Mouse (Mus musculus) MN1 (cell line): Measurements from ENCODE around the gene Brd9.

ENCODE experiments used
- DNase-seq: peaks from one replicate; pipeline ENCODE4 v3.0.0-alpha.2; 2016; ENCODE audit warnings: low spot score

Brd9 gene

DNA sequence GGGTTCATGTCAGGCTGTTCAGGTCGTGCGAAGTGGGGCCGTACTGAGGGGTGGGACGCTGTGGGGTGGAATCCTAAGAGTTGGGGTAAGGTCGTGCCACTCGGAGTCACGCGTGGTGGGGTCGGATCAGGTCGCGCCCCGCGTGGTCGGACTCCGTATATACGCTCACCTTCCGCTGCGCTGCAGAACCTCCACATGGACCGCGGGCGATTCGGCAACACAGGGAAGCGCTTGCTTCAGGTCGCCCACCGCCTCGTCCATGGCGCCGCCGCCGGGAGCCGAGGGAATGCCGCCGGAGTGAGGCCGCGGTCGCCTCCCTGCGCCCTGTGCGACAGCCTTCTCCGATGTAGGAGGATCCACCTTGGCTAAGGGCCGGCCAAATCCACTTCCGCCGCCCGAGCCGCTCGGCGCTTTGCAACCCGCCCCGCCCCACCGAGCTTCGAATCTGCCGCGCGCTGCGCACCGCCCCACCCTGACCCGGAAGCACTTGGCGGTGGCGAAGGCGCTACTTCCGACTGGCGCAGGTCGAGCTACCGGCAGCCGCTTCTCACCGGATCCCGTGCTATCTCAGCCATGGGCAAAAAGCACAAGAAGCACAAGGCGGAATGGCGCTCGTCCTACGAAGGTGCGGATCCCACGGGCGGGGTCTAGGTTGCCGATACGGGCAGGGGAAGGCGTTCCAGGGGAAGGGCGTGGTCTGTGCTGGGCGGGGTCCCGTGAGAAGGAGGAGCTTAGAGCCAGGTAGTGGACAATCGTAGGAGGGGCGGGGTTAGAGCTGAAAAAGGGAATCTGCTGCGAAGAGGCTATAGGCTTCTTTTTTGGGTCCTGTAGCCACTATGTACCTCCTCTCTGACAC lies at the start of gene Brd9, which contains the start of gene Trip13:
Gene Brd9, plus strand, starts transcription at position 491 of the 856 bp plus-strand sequence.
Gene Trip13, minus strand, starts transcription at position 464 of the 856 bp plus-strand sequence.
- peak; percentile 91 for DNase-seq

DNA sequence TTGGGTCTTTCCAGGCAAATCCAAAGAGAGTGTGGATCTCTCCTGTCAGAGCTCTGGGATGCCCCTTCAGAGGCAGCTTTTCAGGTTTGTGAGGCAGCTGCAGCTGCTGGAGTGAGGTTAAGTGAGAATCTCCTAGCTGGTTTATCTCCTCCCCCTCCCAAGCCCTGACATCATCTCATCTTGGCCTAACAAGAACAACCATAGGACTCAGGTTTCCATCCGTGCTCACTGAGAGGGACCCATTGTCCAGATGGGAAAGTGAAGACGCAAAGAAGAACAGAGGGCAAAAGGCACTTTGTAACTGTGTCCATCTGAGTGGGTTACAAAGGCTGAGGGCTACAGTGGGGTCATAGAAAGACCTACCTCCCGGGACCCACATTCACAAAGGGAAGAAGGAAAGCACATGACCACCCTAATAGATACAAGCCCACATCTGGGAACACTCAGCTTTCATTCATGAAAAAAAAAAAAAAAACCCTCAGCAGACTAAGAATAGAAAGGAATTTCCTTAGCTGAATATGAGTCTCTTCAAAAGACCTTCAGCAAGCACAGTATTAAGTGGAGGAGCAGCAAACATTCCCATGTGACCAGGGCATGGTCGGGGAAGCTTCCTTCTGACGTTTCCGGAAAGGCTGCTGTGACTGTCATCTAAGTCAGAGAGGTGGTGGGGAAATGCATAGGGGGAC lies 45.0 kb upstream of the Brd9 start:
- DNase-seq = no peak

DNA sequence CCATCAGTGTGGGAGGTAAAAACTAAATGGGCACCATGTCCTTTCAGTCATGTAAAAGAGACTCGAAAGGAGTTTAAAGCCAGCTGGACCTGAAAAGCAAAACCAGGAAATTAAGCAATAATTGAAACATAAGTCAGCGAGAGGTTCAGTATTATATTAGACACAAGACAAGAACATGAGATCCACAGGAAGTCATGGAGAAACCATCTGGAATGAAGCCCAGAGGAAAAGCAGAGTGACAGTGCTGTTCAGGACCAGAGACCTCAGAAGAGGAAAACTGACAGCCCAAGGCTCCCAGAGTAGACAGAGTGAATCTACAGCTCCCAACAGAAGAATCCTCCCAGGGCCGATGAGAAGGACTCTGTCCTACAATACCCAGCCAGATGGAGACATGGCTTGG lies 40.0 kb upstream of the Brd9 start:
- DNase-seq = no peak

DNA sequence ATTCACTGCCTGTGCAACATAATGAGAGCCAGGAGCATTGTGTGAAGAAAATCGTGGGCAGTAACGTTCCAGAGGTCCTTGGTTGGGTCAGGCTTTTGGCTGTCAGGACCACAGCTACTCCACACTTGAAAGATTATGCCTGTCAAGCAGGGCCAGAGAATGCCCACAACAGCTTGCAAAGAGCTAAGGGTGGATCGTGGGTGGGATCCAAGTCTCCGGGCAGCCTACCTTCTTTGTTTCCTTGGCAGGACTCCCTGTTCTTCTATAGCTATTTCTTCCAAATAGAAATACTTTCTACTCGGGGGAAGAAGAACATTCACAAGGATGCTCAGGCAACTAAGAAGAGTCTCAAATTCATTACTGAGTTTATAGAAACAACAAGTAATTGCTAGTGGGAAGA lies 30.5 kb upstream of the Brd9 start:
- no peak for DNase-seq

DNA sequence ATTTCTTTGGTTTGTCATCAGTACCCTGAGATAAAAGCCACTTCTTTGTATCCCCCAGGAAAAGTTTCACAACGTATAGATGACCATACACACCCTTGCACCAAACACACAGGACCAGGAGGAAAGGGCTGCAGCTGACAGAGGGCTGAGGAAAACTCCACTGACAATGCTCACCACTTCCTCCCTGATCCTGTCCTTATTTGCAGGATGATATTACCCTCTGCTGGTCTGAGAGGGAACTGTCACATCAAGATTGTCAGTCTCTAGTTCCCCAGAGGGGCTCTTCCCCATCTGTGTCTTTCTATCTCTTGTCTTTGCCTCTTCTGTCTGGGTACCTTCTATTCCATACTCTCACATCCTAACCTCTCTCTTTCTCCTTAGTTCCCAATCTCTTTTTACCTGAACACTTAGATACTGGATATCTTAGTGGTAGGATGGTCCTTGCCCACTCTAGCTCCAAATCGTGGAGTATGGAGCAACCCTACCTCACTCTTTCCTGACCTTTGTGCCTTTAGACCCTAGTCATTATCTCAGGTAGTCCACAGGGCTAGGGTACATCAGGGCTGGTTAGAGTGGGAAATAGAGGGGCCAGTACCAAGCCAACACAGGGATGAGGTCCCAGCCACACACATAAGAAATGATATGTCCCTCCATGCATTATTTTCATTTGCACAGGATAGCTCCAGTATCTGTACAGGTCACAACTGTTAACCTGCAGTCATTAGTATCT lies 29.8 kb upstream of the Brd9 start:
- peak; percentile 53 for DNase-seq

DNA sequence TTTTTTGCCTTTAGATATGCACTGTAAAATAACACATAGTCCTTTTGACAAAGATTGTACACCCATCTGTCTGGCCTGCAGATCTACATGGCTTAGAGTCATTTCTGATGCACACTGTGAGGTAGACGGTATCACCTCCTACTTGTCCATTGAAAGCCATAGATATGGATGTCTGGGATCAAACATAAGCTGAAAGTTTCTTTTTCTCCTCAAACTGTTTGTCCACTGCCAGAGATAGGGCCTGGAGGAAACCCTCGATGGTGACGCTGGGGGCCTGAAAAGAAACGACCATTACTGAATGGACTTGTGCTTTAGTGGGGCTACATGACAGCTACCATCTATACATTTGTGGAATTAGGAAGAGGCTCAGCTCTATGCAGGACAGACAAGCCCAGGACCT lies 24.5 kb upstream of the Brd9 start:
- DNase-seq = no peak

DNA sequence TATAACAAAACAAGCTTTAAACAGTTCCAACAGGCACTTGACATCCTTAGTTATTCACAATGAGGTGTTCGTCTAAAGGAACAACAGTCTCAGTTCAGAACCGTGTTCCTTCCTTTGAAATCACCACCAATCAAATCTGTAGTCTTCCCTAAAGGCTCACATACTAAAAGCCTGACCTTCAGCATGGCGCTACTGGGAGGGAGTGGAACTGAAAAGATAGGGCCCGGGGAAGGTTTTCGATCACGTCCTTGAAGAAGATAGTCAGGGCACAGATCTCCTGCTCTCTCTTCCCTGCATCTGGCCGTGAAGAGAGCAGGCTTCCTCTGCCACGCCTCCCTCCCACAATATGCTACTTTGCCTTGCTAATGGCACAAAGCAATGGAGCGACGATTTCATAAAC lies 5.4 kb upstream of the Brd9 start:
- no peak for DNase-seq

DNA sequence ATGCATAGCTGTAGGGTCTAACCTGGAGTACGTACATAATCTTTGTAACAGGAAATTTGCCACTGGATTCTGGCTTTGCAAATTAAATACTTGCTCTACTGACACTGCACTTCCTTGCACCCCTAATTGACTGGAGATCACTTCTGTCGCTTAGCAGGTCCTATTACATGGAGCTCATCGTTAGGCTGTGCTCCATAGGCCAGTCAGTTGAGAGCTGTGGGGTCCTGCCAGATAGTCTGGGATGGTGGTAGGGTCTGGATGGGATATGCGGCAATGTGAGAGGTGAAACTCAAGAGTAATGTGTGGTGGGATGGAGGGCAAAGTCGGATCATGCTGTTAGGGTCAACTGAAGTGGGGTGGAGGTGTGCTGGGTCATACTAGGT lies 682 bp upstream of the Brd9 start:
- no peak for DNase-seq

DNA sequence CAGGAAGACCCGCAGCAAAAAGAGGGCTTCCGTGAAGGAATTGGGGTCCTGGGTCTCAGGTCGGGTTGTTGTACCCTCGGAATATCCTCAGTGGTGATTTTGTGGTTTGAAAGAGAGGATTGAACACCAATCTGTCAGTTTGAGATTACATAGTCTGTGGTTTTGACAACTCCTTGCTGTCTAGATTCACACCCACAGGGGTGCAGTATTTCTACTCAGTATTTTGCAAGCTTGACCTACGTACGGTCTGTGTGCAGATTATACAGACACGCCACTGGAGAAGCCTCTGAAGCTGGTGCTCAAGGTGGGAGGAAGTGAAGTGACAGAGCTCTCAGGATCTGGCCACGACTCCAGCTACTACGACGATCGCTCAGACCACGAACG lies 558 bp downstream of the Brd9 start:
- DNase-seq = peak; percentile 6

DNA sequence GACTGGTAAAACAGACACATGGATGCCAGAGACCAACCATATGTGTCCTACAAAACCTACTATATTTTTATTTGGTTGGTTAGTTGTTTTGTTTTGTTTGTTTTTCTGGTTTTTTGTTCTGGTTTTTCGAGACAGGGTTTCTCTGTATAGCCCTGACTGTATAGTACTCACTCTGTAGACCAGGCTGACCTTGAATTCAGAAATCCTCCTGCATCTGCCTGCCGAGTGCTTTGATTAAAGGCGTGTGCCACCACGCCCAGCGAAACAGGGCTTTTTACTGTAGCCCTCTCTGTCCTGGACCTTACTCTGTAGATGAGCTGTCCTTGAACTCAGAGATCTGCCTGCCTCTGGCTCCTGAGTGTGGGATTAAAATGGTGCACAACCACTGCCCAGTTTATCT lies 1.5 kb downstream of the Brd9 start:
- no peak for DNase-seq

DNA sequence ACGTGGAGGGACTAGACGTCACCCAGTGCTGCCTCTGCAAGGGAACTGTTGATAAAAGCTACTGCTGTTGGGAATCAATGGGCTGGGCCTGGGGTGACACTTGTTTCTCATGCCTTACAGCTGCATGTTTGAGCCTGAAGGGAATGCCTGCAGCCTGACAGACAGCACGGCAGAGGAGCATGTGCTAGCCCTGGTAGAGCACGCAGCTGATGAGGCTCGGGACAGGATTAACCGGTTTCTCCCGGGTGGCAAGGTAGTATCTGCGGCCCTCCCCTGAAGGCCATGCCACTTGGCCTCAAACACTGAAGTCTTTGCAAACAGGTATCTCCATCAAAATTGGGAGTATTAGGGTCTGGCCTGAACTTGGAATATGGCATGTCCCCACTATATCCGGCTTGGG lies 7.0 kb downstream of the Brd9 start:
- DNase-seq = no peak

DNA sequence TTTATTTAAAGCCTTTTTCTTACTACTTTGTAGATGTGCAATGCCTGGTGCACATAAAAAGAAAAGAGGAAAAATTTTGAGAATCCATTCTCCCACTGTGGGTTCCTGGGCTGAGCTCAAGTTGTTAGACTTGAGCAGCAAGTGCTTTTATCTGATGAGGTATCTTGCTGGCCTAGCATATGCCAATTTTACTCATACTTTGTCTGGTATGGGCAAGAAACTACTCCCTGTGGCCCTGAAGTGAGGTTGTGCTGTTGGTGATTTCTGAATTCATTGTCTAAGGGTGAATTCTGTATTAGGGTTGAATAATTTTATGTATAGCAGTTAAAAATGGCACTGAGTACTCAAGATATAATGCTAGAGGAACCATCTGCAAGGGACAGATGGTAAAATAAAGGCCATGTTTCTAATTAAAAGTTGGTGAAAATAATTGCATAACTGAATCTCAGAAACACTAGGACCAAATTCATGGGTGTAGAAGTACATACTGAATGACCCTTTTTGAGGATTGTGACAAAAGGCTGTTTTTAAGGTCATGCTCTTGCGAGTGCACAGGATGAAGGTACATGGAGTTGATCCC lies 16.0 kb downstream of the Brd9 start:
- DNase-seq = no peak

DNA sequence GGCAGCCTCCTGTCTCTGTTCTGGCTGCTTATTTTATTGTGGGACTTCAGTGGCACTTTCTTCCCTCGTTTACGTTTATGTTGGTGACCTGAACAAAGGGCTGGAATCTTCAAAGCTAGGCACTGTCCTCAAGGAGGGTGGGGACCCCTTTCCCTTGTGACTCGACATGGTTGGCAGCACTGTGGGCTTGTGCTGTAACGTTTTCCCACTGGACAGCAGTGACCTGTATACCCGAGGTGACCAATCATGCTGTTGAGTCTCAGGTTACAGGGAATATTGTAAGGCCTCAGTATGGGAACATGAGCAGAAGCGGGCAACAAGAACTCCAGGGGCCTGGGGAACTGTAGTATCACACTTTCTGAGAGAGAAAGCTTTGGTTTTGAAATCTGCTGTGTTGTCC lies 17.1 kb downstream of the Brd9 start:
- DNase-seq = no peak

DNA sequence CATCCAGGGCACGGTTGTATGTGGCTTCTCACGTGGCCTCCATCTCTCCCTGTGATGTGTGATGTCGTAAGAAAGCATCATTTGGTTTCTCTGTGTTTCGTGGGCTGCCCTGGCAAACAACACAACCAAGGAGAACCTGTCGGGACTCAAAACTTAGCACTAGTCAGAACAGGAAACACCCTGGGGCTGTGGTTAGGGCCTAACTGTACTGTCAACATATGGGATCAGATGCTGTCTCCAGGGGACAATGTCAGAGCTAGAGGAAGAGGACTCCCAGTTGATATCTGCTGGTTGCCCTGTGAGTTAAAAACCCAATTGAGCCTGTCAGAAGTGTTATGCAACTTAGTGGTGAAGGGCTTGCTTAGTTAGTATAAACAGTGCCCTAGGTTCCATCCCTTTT lies 17.9 kb downstream of the Brd9 start:
- DNase-seq = no peak

DNA sequence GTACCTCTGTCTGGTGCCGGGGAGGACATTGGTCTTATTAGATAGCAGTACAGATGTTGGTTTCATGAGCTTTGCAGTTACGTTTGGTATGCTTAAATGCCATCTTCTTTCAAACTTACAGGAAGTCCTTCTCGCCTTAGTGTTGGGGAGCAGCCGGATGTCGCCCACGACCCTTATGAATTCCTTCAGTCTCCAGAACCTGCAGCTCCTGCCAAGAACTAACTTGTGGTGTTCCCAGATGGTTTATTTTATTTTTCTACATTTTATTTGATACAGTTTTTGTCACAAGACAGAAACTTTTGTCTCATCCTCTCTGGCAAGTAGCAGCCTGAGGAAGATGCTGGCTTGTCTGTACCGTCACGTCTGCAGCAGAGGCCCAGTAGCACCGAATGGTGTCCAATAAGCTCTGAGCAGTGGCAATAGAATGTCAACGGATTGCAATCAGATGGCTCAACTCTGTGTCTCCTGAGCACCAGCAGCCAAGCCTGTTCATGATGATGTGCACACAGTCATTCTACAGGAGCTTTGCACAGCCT lies 22.6 kb downstream of the Brd9 start:
- DNase-seq = no peak

DNA sequence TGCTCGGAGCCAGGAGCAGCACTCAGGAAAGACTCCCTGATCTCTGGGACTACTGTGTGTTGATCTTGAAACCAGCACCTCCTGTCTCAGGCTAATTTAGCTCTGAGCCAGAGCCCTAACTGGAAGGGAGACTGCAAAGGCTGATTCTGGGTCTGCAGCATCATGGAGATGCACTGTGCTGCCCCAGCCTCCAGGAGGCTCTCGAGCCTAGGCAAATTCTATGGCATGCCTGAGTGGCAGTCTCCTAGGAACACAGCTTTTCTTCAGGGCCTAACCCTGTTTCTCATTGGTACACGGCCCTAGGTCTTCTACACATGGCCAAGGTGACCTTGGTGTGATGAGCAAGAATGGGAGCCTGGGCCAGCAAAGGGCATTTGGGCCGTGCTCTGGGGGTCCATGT lies 23.6 kb downstream of the Brd9 start:
- no peak for DNase-seq

DNA sequence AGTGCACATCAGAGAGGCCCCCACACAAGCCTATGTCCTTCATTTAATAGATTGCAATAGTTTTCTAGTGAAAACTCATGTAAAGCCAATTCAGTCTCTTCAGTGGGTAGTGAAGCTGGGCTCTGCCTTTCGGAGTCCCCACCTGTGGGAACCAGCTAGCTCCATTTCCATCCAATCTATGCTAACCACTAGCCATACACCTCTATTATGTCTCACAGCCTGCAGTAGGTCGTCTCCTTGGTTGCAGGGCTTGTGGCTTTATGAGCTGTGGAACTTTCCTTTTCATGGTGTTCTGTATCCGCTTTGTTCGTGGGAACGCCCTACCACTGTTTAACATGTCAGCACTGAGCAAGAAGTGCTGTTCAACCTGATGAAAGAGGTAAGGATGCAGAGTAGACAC lies 25.9 kb downstream of the Brd9 start, which contains the start of gene Zdhhc11:
Gene Zdhhc11, plus strand, starts transcription at position 301 of the 400 bp plus-strand sequence.
- no peak for DNase-seq

DNA sequence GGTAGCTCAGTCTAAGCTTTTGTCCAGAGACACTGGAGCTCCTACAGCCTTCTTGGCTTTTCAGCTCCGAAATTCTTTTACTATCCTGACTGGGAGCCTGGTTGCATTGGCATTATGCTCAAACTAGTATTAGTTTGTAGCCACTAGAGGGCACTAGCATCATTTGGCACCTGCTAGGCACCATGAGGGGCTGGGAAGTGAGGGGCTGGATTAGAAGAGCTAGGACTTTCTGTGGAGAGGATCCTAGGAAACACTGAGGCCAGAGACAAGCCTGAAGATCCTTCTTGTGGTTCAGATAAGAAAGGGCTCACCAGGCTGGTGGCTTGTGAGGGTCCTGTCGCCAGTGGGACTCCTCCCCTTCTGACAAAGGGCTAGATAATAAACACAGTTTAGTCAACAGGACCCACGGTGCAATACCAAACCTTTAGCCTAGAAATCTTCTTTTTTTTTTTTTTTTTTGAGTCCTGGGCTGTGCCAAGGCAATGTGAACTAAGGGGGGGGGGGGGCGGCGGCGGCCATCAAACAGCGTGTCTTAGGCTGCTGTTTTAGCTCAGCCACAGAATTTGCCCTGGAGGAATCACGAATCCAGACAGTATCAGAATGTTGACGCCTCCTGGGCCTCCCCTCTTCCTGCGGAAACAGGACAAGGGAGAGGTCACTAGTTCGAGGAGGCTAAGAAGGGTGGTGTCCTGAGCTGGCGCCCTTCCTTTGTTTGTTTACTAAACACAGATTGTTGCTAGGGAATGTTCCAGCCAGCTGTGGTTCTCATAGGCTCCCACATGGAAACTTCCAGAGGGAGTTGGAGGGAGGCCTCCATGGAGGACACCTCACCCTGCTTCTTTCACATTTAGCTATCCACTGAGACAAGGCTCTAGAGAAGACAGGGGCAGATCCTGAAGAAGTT lies 33.2 kb downstream of the Brd9 start:
- peak; percentile 74 for DNase-seq

DNA sequence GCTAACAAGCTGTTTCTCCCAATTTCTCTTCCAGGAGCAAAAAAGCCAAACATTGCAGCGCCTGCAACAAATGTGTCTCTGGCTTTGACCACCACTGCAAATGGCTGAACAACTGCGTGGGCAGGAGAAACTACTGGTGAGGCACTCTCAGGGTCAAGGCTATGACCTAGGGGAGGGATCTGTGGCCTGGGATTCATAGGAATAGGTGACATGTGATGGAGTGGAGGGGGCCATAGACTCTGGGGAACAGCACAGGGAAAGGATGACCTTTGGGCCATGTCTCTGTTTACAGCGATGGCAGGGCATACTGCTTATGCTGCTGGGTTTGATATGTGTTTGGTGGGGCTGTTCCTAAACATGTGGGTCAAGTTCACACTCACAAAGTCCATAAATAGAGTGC lies 36.9 kb downstream of the Brd9 start:
- DNase-seq = no peak

DNA sequence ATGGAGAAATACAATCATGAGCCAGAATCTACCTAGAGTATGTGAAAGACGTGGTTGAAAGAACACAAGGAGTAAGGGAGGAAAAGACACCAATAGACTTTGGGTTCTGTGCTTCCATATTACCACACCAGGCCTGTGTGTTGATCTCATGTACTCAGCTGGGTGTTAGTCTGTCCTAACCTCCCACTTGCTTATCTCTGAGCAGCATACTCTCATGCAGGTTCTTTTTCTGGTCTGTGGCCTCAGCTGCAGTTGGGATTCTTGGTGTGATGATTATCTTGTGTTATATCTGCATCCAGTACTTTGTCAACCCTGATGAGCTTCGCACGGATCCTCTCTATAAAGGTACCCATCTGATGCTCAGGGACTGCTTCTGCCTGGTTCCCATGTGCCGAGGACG lies 39.3 kb downstream of the Brd9 start:
- no peak for DNase-seq

DNA sequence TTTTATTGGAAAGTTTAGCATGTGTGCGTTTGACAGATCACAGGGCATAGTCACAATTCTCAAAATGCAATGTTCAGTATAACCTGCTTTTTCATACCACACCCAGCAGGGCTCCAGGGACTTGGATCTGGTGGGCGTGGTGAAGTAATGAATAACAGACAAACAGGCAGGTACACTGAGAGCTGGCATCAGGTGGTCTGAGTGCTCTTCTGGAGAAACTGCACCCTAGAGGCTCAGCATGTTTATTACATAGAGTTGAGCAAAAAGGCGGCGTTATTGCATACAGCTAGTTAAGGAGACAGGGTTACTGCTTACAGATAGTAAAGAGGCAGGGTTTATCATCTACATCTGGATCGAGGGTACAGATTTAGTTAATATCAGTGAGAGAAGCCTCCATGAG lies 52.7 kb downstream of the Brd9 start:
- no peak for DNase-seq
